Mouse (Mus musculus) spleen, postnatal 36 days (tissue): ENCODE data around the gene Eci3.
A peak's percentile ranks its signal among the peaks of the same experiment; 100 is the strongest.
"Not testable (repeated sequence)": the region's sequence is repeated elsewhere in the genome, so short reads cannot be mapped to it uniquely, and the experiment has no call there.

Experiments
- DNase-seq, 2 experiments: peaks; one replicate each; pipeline ENCODE4 v3.0.0; 2022; ENCODE audit warnings: low spot score in 2 of 2, mixed read lengths in 1 of 2

The Eci3 gene

DNA sequence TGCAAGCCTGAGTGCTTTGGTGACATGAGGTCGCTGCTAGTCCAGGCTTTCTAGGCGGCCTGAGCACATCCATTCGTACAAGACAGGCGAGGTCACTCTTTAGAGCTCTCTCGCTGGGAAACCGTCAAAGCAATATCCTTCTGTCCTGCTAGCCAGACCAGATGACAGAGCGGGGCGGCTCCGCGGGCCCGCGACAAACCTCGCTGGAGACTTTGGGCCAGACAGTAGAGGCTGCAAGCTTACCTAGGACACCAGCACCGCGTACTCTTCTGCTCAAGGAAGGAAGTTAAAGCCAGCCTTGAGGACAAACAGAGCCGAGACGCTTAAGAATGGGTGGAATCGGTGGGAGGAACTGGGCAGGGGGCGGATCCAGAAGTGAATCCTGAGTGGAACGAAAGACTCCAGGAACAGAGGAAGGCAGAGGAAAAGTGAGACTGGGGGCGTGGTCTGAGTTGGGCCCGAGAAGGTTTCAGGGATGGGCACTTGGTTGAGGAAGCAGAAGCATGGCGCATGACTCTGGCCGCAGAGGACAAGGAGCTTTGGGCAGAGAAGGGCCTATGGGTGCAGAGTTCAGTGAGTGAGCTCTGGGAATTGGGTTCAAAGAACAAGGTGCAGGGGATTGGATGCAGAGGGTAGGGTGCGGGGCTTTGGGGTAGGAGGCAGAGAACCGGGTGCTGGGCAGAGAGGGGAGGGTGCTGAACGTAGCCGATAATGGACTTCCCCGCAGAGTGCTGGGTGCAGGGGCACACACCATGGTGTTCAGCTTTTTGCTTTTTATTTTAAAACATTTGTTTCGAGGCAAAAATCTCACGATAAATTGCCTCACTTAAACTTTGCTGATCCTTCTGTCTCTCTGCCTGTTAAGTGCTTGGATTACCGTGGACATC lies at the start of gene Eci3:
Gene Eci3, minus strand, starts transcription at position 300 of the 887 bp plus-strand sequence.
- DNase-seq: no peak

DNA sequence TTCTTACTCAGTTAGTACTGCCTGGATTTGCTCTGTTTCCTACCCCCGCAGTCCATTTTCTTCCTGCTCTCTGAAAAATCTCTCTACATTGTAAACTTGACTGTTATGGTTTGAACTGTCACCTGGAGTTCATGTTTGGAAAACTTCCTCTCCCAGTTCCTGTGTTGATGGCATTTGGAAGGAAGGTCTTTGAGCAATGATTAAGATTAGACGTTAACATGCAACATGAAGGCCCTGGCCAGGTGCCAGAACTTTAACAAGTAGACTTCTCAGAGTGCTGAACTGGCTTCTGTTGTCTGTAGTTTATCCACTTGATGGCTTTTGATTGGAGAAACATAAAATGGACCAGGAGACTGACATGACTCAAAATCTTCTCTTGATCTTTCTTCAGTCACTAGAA lies 32.3 kb upstream of the Eci3 start:
- no peak for DNase-seq

DNA sequence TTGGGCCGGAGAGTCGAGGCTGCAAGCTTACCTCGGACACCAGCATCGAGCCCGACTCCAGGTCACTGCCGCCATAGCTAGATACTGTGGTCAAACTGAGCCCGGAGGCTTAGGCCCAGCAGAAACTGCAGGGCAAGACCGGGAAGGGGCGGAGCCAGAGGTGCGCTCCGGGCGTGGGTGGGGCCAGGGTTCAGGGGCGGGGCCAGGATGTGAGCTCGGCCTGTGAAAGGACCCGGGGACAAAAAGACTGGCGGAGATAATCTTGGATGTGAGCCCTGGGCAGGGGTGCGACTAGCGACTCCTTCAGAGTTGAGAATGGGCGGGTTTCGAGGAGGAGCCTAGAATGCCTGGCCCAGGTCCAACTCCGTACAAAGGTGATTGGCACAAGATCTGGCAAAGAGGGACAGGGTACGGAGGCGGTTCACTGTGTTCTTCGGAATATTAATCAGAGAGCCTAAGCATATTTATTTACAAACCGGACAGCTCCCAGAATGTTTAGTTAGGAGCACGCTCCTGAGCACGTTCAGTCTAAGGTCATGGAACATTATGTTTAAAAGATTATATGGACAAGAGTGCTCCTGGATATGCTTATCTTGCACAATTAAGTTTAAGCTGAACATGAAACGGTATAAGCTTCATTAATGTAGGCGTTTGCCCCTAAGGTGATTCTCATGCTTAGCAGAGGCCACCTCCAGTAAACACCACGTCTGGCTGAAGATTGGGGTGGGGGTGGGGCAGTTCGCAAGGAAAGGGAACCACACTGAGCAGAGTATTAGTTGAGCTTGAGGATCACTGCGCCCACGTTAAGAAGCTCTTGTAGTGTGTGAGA lies 30.6 kb upstream of the Eci3 start:
- peak; percentile 89 to 91 for DNase-seq

DNA sequence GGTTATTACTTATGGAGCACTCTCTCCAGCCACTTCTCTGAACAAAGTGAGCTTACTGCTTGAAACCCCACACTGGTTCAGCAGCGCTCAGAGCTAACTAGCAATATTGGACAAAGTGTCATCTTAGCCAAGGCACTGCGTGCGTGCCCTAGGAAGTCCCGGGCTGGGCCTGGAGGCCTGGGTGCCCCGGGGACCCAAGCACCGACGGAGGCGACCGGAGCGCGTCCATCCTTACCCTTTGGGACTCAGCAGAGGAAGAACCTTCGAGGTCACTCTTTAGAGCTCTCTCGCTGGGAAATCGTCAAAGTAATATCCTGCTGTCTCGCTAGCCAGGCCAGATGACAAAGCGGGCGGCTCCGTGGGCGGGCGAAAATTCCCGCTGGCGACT lies 30.0 kb upstream of the Eci3 start:
- DNase-seq: peak; percentile 4 to 21

DNA sequence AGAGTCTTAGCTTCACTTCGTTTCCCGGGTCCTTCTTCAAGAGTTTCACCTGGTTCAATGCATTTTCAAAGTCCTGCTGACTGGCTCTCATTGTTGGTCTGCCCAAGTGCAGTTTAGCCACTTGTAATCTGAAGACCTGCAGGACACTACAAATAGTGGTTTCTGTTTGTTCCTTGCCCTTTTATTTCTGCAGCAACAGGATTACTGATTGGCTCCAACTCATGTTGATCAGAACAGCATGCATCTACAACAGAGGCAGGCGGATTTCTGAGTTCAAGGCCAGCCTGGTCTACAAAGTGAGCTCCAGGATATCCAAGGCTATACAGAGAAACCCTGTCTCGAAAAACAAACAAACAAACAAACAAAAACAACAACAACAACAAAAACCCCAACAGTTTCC lies 29.5 kb upstream of the Eci3 start:
- no peak for DNase-seq

DNA sequence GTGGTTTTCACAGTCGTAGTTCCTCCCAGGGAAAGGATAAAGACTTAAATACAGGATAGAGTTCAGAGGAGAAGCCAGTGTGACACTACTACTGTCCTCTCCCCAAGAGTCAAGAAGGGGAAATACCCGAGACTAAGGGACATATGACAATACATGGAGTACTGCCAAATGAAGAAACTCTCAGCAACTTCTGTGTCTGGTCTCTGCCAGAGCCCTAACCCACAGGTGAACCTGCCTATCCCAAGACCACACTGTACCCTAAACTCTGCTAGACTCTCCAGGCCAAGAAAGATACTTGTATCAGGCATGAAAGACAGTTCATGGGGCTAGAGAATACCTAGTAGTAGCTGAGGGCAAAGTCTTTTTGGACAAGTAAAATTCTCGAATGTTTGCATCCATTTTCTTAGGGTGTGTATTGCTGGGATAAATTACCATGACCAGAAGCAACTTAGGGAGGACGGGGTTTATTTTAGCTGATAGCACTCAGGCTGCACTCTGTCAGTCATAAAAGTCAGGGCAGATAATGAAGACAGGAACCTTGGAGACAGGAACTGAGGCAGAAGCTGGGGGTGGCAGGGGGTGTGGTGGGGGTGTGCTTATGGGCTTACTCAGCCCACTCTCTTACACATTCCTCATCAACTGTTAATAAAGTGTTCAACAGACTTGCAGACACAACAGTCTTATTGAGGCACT lies 28.1 kb upstream of the Eci3 start:
- no peak for DNase-seq

DNA sequence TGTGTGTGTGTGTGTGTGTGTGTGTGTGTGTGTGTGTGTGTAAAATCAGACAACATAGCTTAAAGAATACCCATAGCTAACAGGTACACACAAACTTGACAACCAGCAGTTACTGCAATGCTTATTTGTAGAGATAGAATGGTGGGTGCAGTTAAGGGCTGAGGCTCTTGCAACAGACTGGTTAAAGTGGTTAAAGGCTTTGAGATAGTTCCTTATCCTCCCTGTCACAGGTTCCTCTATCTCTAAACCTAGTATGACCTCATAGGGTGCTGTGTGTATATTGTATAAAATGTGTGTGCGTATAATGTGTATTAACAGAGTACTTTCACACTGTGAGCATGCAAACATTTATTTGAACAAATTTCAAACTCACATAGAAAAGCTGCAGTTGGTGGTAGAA lies 19.9 kb upstream of the Eci3 start:
- not testable (repeated sequence) for DNase-seq

DNA sequence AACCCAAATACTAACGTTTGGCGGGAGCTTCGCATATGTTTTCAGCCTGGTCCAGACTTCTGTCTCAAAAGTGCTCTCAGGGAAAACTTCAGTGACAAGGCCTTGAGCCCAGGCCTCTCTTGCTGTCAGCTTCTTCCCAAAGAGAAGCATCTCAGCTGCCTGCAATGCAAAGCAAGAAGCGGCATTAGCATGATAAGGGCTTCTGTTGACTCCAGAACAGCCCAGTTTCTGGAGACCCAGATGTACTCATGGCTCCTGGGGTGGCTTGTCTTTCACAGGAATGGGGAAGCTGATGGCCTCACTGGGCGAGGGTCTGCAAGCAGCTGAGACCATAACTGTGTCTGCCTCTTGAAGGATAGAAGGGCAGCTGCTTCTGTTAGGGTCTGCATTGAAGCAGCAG lies 15.0 kb upstream of the Eci3 start:
- not testable (repeated sequence) for DNase-seq

DNA sequence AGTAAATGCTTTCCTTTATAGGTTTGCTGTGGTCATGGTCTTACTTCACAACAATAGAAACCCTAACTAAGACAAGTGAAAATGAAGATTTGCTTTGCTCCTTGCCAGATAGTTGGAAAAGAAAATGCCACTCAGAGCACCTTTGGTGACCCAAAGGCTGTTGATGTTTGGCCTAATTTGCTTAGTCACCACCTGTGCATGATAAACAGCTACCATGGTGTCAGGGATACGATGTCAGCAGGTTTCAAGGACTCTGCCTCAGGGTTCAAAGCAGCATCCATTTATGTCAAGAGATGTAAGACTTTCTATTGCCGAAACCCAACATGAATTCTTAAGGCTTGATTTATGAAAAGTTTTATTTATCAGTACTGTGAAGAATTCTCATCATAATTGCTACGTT lies 13.8 kb upstream of the Eci3 start:
- DNase-seq: no peak

DNA sequence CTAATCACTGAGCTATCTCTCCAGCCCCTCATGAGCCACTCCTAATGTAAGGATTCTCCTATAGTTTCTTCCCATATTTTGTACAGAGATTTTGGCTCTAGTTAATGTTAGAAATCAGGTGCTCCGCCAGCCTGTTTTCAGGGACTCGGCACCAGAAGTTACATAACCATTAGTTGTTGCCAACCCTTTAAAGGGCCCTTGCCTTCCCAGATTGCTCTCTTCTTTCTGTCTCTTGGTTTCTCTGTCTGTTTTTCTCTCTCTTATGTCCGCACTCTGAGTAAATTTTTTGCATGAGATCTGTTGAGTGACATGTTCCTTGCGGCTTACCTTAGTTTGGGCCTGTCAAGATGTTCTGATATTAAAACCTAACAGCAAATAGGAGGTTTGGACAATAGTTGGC lies 12.5 kb upstream of the Eci3 start:
- no peak for DNase-seq

DNA sequence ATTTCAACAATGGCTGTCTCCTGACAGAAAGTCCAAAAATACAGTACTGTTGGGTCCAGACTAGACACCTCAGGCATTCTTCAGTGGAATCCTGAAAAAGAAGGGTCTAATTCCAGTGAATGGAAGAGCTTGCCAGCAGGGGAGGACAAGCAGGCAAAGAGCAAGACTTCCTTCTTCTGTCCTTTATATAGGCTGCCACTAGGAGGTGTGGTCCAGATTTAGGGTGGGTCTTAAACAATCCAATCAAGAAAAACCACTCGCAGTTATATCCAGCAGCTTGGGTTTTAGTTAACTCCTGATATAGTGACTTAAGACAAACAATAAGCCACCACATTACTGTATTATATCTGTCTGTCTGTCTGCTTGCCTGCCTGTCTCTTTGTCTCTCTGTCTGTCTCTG lies 10.2 kb upstream of the Eci3 start:
- DNase-seq: no peak

DNA sequence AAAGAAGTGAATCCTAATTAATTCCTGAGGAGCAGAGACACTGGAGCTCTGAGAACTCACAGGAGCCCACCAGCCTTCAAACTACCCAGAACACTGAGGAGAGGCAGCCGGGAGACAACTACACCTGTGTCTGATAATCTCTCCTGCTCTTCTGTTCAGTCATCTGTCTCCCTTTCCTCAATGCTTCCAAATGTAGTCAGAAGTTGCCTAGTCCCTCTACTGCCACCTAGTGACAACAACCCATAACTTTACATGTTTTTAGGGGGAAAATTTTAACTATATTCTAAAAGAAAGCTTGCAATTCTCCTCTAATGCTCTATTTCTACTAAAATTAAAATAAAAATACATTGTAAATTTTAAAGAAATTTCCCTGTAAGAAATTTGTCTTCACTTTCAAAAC lies 9.5 kb upstream of the Eci3 start:
- DNase-seq: peak in 1 of 2 experiments; percentile 17

DNA sequence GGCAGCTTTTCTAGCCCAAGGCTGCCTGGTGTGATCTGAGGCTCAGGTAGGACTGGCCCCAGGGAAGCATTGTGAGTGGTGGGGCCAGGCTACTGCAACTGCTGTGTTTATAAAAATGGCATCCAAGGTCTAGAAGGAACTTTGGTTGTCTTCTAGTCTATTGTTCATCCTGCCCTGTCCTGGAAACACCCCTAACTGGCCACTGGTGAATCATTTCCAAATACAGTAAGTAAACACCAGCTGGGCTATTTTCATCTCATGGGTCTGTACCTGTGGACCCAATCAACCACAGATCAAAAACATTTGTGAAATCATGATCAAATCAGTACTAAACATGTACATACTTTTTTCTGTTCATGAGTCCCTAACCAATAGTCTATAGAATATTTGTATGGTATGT lies 8.8 kb upstream of the Eci3 start:
- not testable (repeated sequence) for DNase-seq

DNA sequence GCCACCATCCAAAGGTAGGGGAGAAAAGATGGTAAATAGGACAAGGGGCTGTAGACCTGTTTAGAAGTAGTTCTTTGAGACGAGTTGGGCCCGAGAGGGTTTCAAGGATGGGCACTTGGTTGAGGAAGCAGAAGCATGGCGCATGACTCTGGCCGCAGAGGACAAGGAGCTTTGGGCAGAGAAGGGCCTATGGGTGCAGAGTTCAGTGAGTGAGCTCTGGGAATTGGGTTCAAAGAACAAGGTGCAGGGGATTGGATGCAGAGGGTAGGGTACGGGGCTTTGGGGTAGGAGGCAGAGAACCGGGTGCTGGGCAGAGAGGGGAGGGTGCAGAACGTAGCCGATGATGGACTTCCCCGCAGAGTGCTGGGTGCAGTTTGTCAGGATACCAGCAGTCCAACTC lies 2.0 kb upstream of the Eci3 start:
- DNase-seq: not testable (repeated sequence)

DNA sequence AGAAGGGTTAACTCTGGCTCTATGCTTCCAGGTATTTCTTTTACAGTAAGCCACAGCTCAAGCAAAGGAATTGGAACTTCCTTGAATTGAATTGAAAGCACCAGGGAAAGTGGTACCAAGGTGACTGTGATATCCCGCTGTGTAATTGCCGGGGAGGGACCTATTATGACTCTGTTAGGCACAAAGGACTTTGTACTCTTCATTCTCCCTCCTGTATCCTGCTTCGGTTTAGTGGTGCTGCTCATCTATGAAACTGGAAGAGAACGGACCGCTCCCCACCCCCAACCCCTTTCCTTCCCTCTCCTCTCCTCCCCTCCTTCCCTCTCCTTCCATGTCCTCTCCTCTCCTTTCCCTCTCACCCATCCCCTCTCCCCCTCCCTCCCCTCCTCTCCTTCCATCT lies 1.3 kb upstream of the Eci3 start:
- no peak for DNase-seq

DNA sequence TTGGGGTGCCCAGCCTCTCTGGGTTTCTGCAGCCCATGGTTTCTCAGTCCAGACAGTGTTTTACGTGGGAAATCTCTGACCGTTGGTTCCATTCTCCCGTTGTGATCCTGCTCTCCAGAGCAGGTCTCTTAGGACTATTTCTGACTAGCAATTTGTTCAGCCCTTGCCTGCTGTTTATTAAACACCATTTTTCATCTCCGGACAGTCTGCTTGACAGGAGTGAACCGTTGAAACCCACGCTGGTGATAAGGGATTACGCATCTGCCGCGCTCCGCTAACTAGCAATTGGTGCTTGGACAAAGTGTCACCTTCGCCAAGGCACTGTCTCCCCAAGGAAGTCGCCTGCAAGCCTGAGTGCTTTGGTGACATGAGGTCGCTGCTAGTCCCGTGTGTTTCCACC lies 809 bp upstream of the Eci3 start:
- no peak for DNase-seq

DNA sequence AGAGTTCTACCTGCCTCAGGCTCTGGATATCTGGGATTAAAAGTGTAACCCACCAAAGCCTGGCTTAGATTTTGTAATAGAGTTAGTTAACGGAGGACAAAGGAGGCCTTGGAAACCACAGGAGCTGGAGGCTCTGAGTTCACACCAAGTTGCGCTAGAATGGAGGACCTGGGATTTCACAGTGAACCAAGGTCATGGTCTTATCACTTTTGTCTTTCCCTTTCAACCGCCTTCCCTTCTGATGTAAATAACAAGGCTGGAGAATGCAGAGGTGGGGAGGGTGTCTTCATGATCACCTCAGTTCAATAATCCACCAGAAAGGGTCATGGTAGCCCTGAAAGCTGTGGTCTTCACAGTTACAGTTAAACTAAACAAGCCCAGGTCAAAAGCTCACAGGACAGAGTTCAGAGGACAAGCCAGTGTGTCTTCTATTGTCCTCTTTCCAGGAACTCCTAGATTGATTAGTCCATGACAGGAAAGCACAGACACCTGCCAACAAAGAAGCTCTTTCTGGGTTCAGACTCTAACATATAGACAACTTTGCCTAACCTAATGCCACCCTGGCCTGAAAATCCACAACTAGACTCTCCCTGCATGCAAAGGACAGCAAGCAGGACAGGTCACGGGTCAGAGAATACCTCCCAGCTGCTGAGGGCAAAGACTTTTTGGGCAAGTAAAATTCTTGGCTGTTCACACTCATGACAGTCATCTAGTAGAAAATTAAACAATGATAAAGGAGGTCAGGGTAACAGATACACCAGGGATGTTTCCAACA lies 2.4 kb downstream of the Eci3 start:
- DNase-seq: no peak

DNA sequence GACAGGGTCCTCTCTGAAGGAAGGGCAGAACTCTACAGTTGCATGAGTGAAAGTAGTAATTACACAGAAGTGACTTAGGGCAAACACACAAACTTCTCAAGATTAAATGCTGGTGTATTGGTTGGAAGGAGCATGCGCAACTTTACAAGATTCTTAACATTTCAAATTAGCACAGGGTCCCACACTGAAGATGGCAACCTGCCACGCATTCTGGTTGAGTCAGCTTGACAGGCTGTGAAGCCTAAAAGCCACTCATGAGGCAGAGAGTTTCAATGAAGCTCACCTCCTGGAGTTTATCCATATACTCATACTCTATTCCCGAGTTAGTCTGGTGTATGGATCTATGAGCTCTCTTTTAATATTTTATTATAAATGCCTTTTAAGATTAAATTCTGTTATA lies 5.5 kb downstream of the Eci3 start:
- DNase-seq: not testable (repeated sequence)

DNA sequence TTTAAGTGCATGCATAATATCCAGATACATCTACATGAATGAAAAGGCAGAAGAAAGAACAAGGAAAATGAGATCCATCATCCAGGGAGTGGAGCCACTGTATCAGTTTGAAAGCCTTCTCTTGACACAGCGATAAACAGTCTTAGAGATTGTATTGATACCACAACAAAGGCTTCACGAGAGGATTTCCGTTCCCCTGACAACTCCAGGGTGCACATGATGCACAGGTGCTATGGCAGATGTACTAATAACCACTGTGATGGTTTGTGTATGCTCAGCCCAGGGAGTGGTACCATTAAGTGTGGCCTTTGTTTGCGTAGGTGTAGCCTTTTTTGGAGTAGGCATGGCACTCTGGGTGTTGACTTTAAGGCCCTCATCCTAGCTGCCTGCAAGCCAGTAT lies 6.7 kb downstream of the Eci3 start:
- DNase-seq: no peak

DNA sequence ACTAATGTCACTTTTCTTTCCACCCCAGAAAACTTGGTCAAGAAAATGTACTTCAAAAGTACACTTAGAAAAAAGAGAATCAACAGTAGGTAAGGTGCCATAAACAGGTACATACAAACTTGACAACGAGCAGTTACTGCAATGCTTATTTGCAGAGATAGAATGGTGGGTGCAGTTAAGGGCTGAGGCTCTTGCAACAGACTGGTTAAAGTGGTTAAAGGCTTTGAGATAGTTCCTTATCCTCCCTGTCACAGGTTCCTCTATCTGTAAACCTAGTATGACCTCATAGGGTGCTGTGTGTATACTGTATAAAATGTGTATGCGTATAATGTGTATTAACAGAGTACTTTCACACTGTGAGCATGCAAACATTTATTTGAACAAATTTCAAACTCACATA lies 12.2 kb downstream of the Eci3 start:
- not testable (repeated sequence) for DNase-seq

DNA sequence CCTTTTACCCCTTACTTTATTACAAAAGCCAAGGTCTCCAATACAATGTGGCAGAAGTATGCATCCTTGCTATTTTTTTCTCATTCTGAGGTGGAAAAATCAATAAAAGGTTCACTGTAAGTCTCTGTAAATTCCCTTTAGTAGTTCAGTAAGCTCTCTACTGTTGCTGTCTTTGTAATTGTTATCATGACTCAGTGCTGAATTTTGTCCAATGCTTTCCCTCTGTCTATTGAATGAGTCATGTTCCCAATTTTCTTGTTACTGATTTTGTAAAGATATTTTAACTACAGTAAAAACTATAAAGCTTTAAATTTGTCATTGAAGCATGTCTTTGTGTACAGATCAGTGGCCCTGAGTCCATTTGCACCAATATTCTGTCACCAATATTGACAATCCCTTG lies 21.2 kb downstream of the Eci3 start:
- DNase-seq: no peak
